ENCODE assay signal across 8 mouse cellular contexts in genomic region chr19:10025169-10025875, GRCm38 (mm10). TPM values are rescaled to one million over a fixed set of nuclear protein-coding genes. Genes with fewer than 3 reads are reported as not detected.
A peak's percentile ranks its signal among the peaks of the same experiment; 100 is the strongest.
DNase-seq lines count a peak whose midpoint lies in the region; ATAC-seq lines count a peak whose summit lies in the region.

No protein-coding gene starts in this region.

- H3K4me2 ChIP-seq in embryonic facial prominence, embryonic 13.5 days, result peak overlapping the region; percentile 12; the same call in 1 of the 2 replicates
- H3K4me2 ChIP-seq in limb, embryonic 12.5 days, result no peak overlapping the region

- H3K27me3 ChIP-seq in embryonic facial prominence, embryonic 13.5 days, result no peaks in the 10 kb centered on the region
- no peaks in the 10 kb centered on the region; the same call in 1 of the 2 replicates for H3K27me3 ChIP-seq in limb, embryonic 12.5 days

- no peaks in the 10 kb centered on the region for H3K9me3 ChIP-seq in embryonic facial prominence, embryonic 13.5 days
- H3K9me3 ChIP-seq in limb, embryonic 12.5 days, result no peaks in the 10 kb centered on the region

- H3K36me3 ChIP-seq in embryonic facial prominence, embryonic 13.5 days, result peaks cover 39% of the 10 kb centered on the region
- peaks cover 39% of the 10 kb centered on the region for H3K36me3 ChIP-seq in limb, embryonic 12.5 days

- no peak overlapping the region for H3K4me3 ChIP-seq in embryonic facial prominence, embryonic 13.5 days
- no peak overlapping the region for H3K4me3 ChIP-seq in limb, embryonic 12.5 days (replicated peaks)

- peak; percentile 73 to 75 for DNase-seq in cerebellum, postnatal 14 days
- no peak for DNase-seq in cerebellum, adult 18-20 months
- peak; percentile 71 for DNase-seq in 416B (ENCODE audit: low read depth)
- DNase-seq in ovary, postnatal 14 days (ENCODE audit: low spot score), result peak; percentile 67

- H3K27ac ChIP-seq in embryonic facial prominence, embryonic 13.5 days, result peak overlapping the region; percentile 78
- peak overlapping the region; percentile 73 for H3K27ac ChIP-seq in limb, embryonic 12.5 days

- 21% methylated on average over 8 of the region's 8 CpGs for WGBS in embryonic facial prominence, embryonic 13.5 days
- WGBS in limb, embryonic 12.5 days, result 25% methylated on average over 8 of the region's 8 CpGs

- no peak overlapping the region for H3K9ac ChIP-seq in embryonic facial prominence, embryonic 13.5 days
- H3K9ac ChIP-seq in limb, embryonic 12.5 days (replicated peaks), result no peak overlapping the region

- ATAC-seq in embryonic facial prominence, embryonic 13.5 days (ENCODE audit: insufficient number of reproducible peaks, insufficient read depth, low FRiP score, low TSS enrichment, low read depth), result no peak
- 0 out of 4 replicates have a peak, but pooled peaks have one; percentile 29 to 39 for ATAC-seq in hematopoietic stem cell, adult 5-6 weeks (replicated peaks in 1 of 2; ENCODE audit: insufficient read depth in 1 of 2, low FRiP score in 2 of 2, low TSS enrichment in 1 of 2, low read depth in 1 of 2, poor library complexity in 2 of 2, severe bottlenecking in 2 of 2)
- no peak for ATAC-seq in limb, embryonic 12.5 days (ENCODE audit: insufficient number of reproducible peaks, insufficient read depth, low FRiP score, low TSS enrichment, low read depth)
- ATAC-seq in megakaryocyte-erythroid progenitor cell, adult 5-6 weeks (replicated peaks; ENCODE audit: low FRiP score, low TSS enrichment, poor library complexity, severe bottlenecking), result no peak

- peaks cover 49% of the 10 kb centered on the region for H3K4me1 ChIP-seq in embryonic facial prominence, embryonic 13.5 days
- H3K4me1 ChIP-seq in limb, embryonic 12.5 days (replicated peaks), result peaks cover 30% of the 10 kb centered on the region

RNA-seq across cellular contexts. Expression of gene Fads3, which starts 16.0 kb away (rescaled TPM):
- polyA plus RNA-seq in embryonic facial prominence, embryonic 13.5 days (2015; fragmentation: Nextera tagmentation; extraction: Ambion mirVana), result 8.6 and 10.0 TPM in 2 replicates
- 3.4 and 6.3 TPM in 2 replicates for total RNA-seq in hematopoietic stem cell, adult 5-6 weeks (2017)
- polyA plus RNA-seq in limb, embryonic 12.5 days (2016; fragmentation: Nextera tagmentation; extraction: Ambion mirVana), result 5.8 and 5.9 TPM in 2 replicates
- total RNA-seq in megakaryocyte-erythroid progenitor cell, adult 5-6 weeks (2014; fragmentation: Nextera tagmentation), result 22.8 and 23.9 TPM in 2 replicates
- 15.9 and 18.7 TPM in 2 replicates for total RNA-seq in megakaryocyte-erythroid progenitor cell, adult 5-6 weeks (2017)

RNA-seq across cellular contexts. Expression of gene Rab3il1, which starts 23.9 kb away (rescaled TPM):
- 42.0 and 43.3 TPM in 2 replicates for polyA plus RNA-seq in embryonic facial prominence, embryonic 13.5 days (2015; fragmentation: Nextera tagmentation; extraction: Ambion mirVana)
- 11.2 and 13.1 TPM in 2 replicates for total RNA-seq in hematopoietic stem cell, adult 5-6 weeks (2017)
- 32.0 and 35.8 TPM in 2 replicates for polyA plus RNA-seq in limb, embryonic 12.5 days (2016; fragmentation: Nextera tagmentation; extraction: Ambion mirVana)
- total RNA-seq in megakaryocyte-erythroid progenitor cell, adult 5-6 weeks (2014; fragmentation: Nextera tagmentation), result 16.1 and 23.6 TPM in 2 replicates
- 6.0 and 20.1 TPM in 2 replicates for total RNA-seq in megakaryocyte-erythroid progenitor cell, adult 5-6 weeks (2017)

RNA-seq across cellular contexts. Expression of gene Best1, which starts 23.9 kb away (rescaled TPM):
- 0.73 and 0.98 TPM in 2 replicates for polyA plus RNA-seq in embryonic facial prominence, embryonic 13.5 days (2015; fragmentation: Nextera tagmentation; extraction: Ambion mirVana)
- total RNA-seq in hematopoietic stem cell, adult 5-6 weeks (2017), result 2.5 TPM in 1 of 2 replicates, not detected in the other
- 2.2 and 2.3 TPM in 2 replicates for polyA plus RNA-seq in limb, embryonic 12.5 days (2016; fragmentation: Nextera tagmentation; extraction: Ambion mirVana)
- total RNA-seq in megakaryocyte-erythroid progenitor cell, adult 5-6 weeks (2014; fragmentation: Nextera tagmentation), result not detected in 2 replicates
- not detected in 2 replicates for total RNA-seq in megakaryocyte-erythroid progenitor cell, adult 5-6 weeks (2017)

RNA-seq across cellular contexts. Expression of gene Fth1, which starts 44.9 kb away (rescaled TPM):
- 1,553 and 1,793 TPM in 2 replicates for polyA plus RNA-seq in embryonic facial prominence, embryonic 13.5 days (2015; fragmentation: Nextera tagmentation; extraction: Ambion mirVana)
- 535 and 658 TPM in 2 replicates for total RNA-seq in hematopoietic stem cell, adult 5-6 weeks (2017)
- 1,334 and 1,385 TPM in 2 replicates for polyA plus RNA-seq in limb, embryonic 12.5 days (2016; fragmentation: Nextera tagmentation; extraction: Ambion mirVana)
- total RNA-seq in megakaryocyte-erythroid progenitor cell, adult 5-6 weeks (2014; fragmentation: Nextera tagmentation), result 1,910 and 1,948 TPM in 2 replicates
- 775 and 886 TPM in 2 replicates for total RNA-seq in megakaryocyte-erythroid progenitor cell, adult 5-6 weeks (2017)

Comparison
In these comparisons a context has a peak if more than half of its experiments do, and no peak if none do; other contexts are left out.
1. DNase-seq: peak in cerebellum, postnatal 14 days (2 of 2), 416B (single experiment) and ovary, postnatal 14 days (single experiment); none in cerebellum, adult 18-20 months (0 of 2).
2. ATAC-seq: peak in hematopoietic stem cell, adult 5-6 weeks (2 of 2); none in embryonic facial prominence, embryonic 13.5 days (single experiment), limb, embryonic 12.5 days (single experiment) and megakaryocyte-erythroid progenitor cell, adult 5-6 weeks (single experiment).